Comparison of ENCODE assay signal across 10 mouse cellular contexts in genomic region chr6:83014482-83015466, GRCm38 (mm10). TPM values are rescaled to one million over a fixed set of nuclear protein-coding genes. Genes with fewer than 3 reads are reported as not detected.
DNase-seq lines count a peak whose midpoint lies in the region; ATAC-seq and TF ChIP-seq lines count a peak whose summit lies in the region.
"Had no signal": no experiment of that assay in that cellular context is flagged by ENCODE, and none has a peak within 500 bp of the region (broad histone marks: within the 10 kb centered on the region; RNA-seq: fewer than 3 reads in every experiment).

No protein-coding gene starts in this region.

- peak overlapping the region; percentile 35 for H3K27ac ChIP-seq in heart, embryonic 12.5 days (ENCODE audit: poor library complexity, severe bottlenecking)
- peak overlapping the region; percentile 37 for H3K27ac ChIP-seq in spleen, adult 2 months (ENCODE audit: insufficient read depth, low read length)
- H3K27ac ChIP-seq: hindbrain, embryonic 15.5 days; midbrain, embryonic 13.5 days had no signal

- no peak overlapping the region for H3K4me2 ChIP-seq in heart, embryonic 12.5 days
- H3K4me2 ChIP-seq: hindbrain, embryonic 15.5 days; midbrain, embryonic 13.5 days had no signal

- no peaks in the 10 kb centered on the region for H3K36me3 ChIP-seq in heart, embryonic 12.5 days
- H3K36me3 ChIP-seq in spleen, adult 2 months (ENCODE audit: control insufficient read depth, insufficient read depth, low read length): no peaks in the 10 kb centered on the region
- H3K36me3 ChIP-seq: hindbrain, embryonic 15.5 days; midbrain, embryonic 13.5 days had no signal

- TF ChIP-seq POLR2A in spleen, adult 2 months (IDR thresholded peaks at IDR 0.05; ENCODE audit: low read depth, low read length): no peak

- no peak overlapping the region for H3K9ac ChIP-seq in heart, embryonic 12.5 days
- H3K9ac ChIP-seq: hindbrain, embryonic 15.5 days; midbrain, embryonic 13.5 days had no signal

- H3K9me3 ChIP-seq in heart, embryonic 12.5 days (replicated peaks): no peaks in the 10 kb centered on the region
- H3K9me3 ChIP-seq: hindbrain, embryonic 15.5 days; midbrain, embryonic 13.5 days had no signal

- TF ChIP-seq CTCF in spleen, adult 2 months (IDR thresholded peaks at IDR 0.05; ENCODE audit: extremely low read depth, insufficient read depth, insufficient read length, insufficient replicate concordance): no peak

- no peak overlapping the region for H3K4me3 ChIP-seq in heart, embryonic 12.5 days
- no peak overlapping the region for H3K4me3 ChIP-seq in spleen, adult 2 months (ENCODE audit: extremely low read depth, insufficient read depth, insufficient read length)
- H3K4me3 ChIP-seq: hindbrain, embryonic 15.5 days; midbrain, embryonic 13.5 days had no signal

- peak; percentile 96 for ATAC-seq in heart, embryonic 12.5 days (ENCODE audit: insufficient number of reproducible peaks, low FRiP score)
- peak; percentile 39 to 61; a peak in 1 of 4 replicates for ATAC-seq in hematopoietic stem cell, adult 5-6 weeks (replicated peaks in 1 of 2; ENCODE audit: insufficient read depth in 1 of 2, low FRiP score in 2 of 2, low TSS enrichment in 1 of 2, low read depth in 1 of 2, poor library complexity in 2 of 2, severe bottlenecking in 2 of 2)
- ATAC-seq: midbrain, embryonic 13.5 days had no signal

- peaks cover 16% of the 10 kb centered on the region for H3K4me1 ChIP-seq in heart, embryonic 12.5 days (replicated peaks)
- peaks cover 6% of the 10 kb centered on the region; the same call in 1 of the 2 replicates for H3K4me1 ChIP-seq in spleen, adult 2 months (ENCODE audit: control insufficient read depth, insufficient read depth, insufficient read length)
- H3K4me1 ChIP-seq: hindbrain, embryonic 15.5 days; midbrain, embryonic 13.5 days had no signal

- no peaks in the 10 kb centered on the region; the same call in 1 of the 2 replicates for H3K27me3 ChIP-seq in heart, embryonic 12.5 days (replicated peaks)
- H3K27me3 ChIP-seq in spleen, adult 2 months (ENCODE audit: control insufficient read depth, insufficient read depth, low read length): no peaks in the 10 kb centered on the region
- H3K27me3 ChIP-seq: hindbrain, embryonic 15.5 days; midbrain, embryonic 13.5 days had no signal

- no peak for DNase-seq in heart, postnatal 10 days
- DNase-seq in Muller cell, postnatal 12 days (ENCODE audit: inconsistent ontology term): peak; percentile 14
- DNase-seq in spleen, adult 2 months (ENCODE audit: low read depth in 1 of 2, low spot score in 2 of 2): no peak
- DNase-seq in right cerebral cortex, postnatal 14 days: no peak
- no peak for DNase-seq in thymus, postnatal 36 days
- no peak for DNase-seq in right cerebral cortex, postnatal 10 days (ENCODE audit: low spot score in 2 of 2)

- intact Hi-C loops in heart, postnatal 10 days (cut with DNase I): no loop called here

- WGBS in heart, embryonic 12.5 days: 33% methylated on average over 12 of the region's 12 CpGs
- 62% methylated on average over 12 of the region's 12 CpGs for WGBS in spleen, adult 2 months

RNA-seq across cellular contexts. Expression of gene Dok1, which starts 18.5 kb away (rescaled TPM):
- polyA plus RNA-seq in heart, embryonic 12.5 days (2016; fragmentation: Nextera tagmentation; extraction: Ambion mirVana): 8.1 and 11.3 TPM in 2 replicates
- 1 to 10 TPM; 5.2 to 6.8 TPM for total RNA-seq in heart, postnatal 10 days (2021)
- total RNA-seq in hematopoietic stem cell, adult 5-6 weeks (2017): 22.9 and 39.6 TPM in 2 replicates
- 22.6 and 23.8 TPM in 2 replicates for polyA plus RNA-seq in spleen, adult 2 months (2012; rRNA removed)

RNA-seq across cellular contexts. Expression of gene Loxl3, which starts 19.2 kb away (rescaled TPM):
- 5.7 and 8.0 TPM in 2 replicates for polyA plus RNA-seq in heart, embryonic 12.5 days (2016; fragmentation: Nextera tagmentation; extraction: Ambion mirVana)
- total RNA-seq in heart, postnatal 10 days (2021): 1 to 10 TPM; 6.0 to 6.8 TPM
- 1.3 and 2.2 TPM in 2 replicates for total RNA-seq in hematopoietic stem cell, adult 5-6 weeks (2017)
- 3.1 and 3.5 TPM in 2 replicates for polyA plus RNA-seq in spleen, adult 2 months (2012; rRNA removed)

RNA-seq across cellular contexts. Expression of gene Aup1, which starts 39.5 kb away (rescaled TPM):
- 120 and 131 TPM in 2 replicates for polyA plus RNA-seq in heart, embryonic 12.5 days (2016; fragmentation: Nextera tagmentation; extraction: Ambion mirVana)
- 10 to 100 TPM; 74.2 to 85.8 TPM for total RNA-seq in heart, postnatal 10 days (2021)
- total RNA-seq in hematopoietic stem cell, adult 5-6 weeks (2017): 114 and 124 TPM in 2 replicates
- 582 and 730 TPM in 2 replicates for polyA plus RNA-seq in spleen, adult 2 months (2012; rRNA removed)

RNA-seq across cellular contexts. Expression of gene Htra2, which starts 40.3 kb away (rescaled TPM):
- polyA plus RNA-seq in heart, embryonic 12.5 days (2016; fragmentation: Nextera tagmentation; extraction: Ambion mirVana): 86.7 and 86.9 TPM in 2 replicates
- 10 to 100 TPM; 32.9 to 35.6 TPM for total RNA-seq in heart, postnatal 10 days (2021)
- 42.7 and 43.3 TPM in 2 replicates for total RNA-seq in hematopoietic stem cell, adult 5-6 weeks (2017)
- polyA plus RNA-seq in spleen, adult 2 months (2012; rRNA removed): 59.1 and 69.0 TPM in 2 replicates

RNA-seq across cellular contexts. Expression of gene Dqx1, which starts 42.9 kb away (rescaled TPM):
- 0.48 and 0.64 TPM in 2 replicates for polyA plus RNA-seq in heart, embryonic 12.5 days (2016; fragmentation: Nextera tagmentation; extraction: Ambion mirVana)
- under 1 TPM; 0.22 to 0.55 TPM for total RNA-seq in heart, postnatal 10 days (2021)
- 0.13 and 0.25 TPM in 2 replicates for total RNA-seq in hematopoietic stem cell, adult 5-6 weeks (2017)
- polyA plus RNA-seq in spleen, adult 2 months (2012; rRNA removed): 2.7 and 2.8 TPM in 2 replicates
